8 mouse cellular contexts compared by ENCODE assay signal in the genomic region with DNA sequence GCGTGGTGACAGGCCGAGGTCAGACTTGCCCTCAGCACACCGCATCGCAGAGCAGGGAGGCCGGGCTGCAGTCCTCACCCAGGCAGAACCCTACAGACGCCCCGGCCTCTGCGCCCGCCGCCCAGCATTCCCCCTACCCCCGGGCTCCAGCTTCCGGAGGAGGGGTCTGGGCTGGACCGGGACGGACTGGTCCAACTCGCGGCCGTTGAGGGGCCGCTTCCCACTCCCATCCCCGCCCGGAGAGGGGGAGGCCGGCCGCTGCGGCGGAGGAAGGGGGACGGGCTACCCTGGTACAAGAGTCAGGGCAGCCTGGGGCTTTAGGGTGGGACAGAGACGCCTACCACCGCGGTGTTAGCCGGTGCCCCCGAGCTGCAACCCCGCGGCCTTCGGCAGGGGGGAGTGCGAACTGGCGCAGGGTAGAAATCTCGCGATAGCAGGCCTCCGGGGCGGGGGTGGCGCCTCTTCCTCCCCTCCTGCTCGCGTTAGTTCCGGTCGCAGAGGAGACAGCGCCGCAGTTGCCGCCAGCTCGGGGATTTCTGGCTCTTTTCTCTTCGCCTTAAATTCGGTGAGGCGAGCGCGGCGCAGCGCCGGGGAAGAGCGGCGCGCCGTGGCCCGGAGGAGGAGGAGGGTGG. TPM values are rescaled to one million over a fixed set of nuclear protein-coding genes. Genes with fewer than 3 reads are reported as not detected.
DNase-seq lines count a peak whose midpoint lies in the region; ATAC-seq and TF ChIP-seq lines count a peak whose summit lies in the region.

Bzw1 (plus strand) TSS at position 247 of the 632 bp plus-strand sequence.

- peak within 1 kb of the TSS; percentile 66 for H3K4me2 ChIP-seq in hindbrain, postnatal 0 days (ENCODE audit: low read depth, low read length)

- H3K4me3 ChIP-seq in gastrocnemius, adult 2 months, result peak within 1 kb of the TSS; percentile 90
- H3K4me3 ChIP-seq in hindbrain, postnatal 0 days (ENCODE audit: low read length), result peak within 1 kb of the TSS; percentile 57
- H3K4me3 ChIP-seq in left cerebral cortex, adult 2 months, result peak within 1 kb of the TSS; percentile 96

- H3K9ac ChIP-seq in hindbrain, postnatal 0 days (replicated peaks; ENCODE audit: low read length), result peak within 1 kb of the TSS; percentile 80

- H3K4me1 ChIP-seq in hindbrain, postnatal 0 days (ENCODE audit: insufficient read depth, low read length), result peaks cover 9% of the 10 kb centered on the region; the same call in 1 of the 2 replicates

- peak; percentile 95 for DNase-seq in ZHBTc4 (ENCODE audit: low read depth, low spot score)
- peak; percentile 97 for DNase-seq in gastrocnemius, adult 2 months
- peak; percentile 97 for DNase-seq in hindbrain, postnatal 0 days (ENCODE audit: low spot score)
- DNase-seq in left cerebral cortex, adult 2 months (ENCODE audit: extremely low spot score in 1 of 2, low spot score in 2 of 2), result peak; percentile 91 to 92
- peak; percentile 90 to 92 for DNase-seq in right cerebral cortex, adult 2 months (ENCODE audit: low spot score in 2 of 2)
- DNase-seq in urinary bladder, postnatal 14 days (ENCODE audit: low spot score), result peak; percentile 94

- intact Hi-C loops in gastrocnemius, adult 2 months (cut with DNase I), result no loop called here
- intact Hi-C loops in left cerebral cortex, adult 2 months (cut with DNase I), result loop anchor here (10.0 kb wide), 1 partner anchor 978 kb away; no protein-coding TSS in a partner anchor

- H3K27ac ChIP-seq in gastrocnemius, adult 2 months, result peak within 1 kb of the TSS; percentile 100
- peak within 1 kb of the TSS; percentile 100 for H3K27ac ChIP-seq in hindbrain, postnatal 0 days
- H3K27ac ChIP-seq in left cerebral cortex, adult 2 months, result peak within 1 kb of the TSS; percentile 100

- ATAC-seq in common myeloid progenitor, adult 5-6 weeks (replicated peaks; ENCODE audit: low read depth, poor library complexity, severe bottlenecking), result peak; percentile 87
- peak; percentile 97 for ATAC-seq in hindbrain, postnatal 0 days
- peak; percentile 94 for ATAC-seq in megakaryocyte, adult 5-6 weeks (ENCODE audit: poor library complexity, severe bottlenecking)

- under 1% methylated on average over 45 of the region's 61 CpGs for WGBS in hindbrain, postnatal 0 days

- H3K27me3 ChIP-seq in hindbrain, postnatal 0 days (ENCODE audit: insufficient read depth, low read length), result no peaks in the 10 kb centered on the region

- peaks cover 19% of the 10 kb centered on the region; the same call in 1 of the 2 replicates for H3K36me3 ChIP-seq in hindbrain, postnatal 0 days (ENCODE audit: insufficient read depth, low read length)

- H3K9me3 ChIP-seq in hindbrain, postnatal 0 days (ENCODE audit: low read length), result no peaks in the 10 kb centered on the region

- peak; percentile 15; the same call in 1 of the 2 replicates for TF ChIP-seq CTCF in gastrocnemius, adult 2 months (IDR thresholded peaks at IDR 0.05)
- TF ChIP-seq CTCF in hindbrain, postnatal 0 days (IDR thresholded peaks at IDR 0.05; ENCODE audit: low read depth), result no peak
- TF ChIP-seq CTCF in left cerebral cortex, adult 2 months (IDR thresholded peaks at IDR 0.05), result no peak

RNA-seq across cellular contexts. Expression of gene Bzw1, which starts in this region (rescaled TPM):
- total RNA-seq in common myeloid progenitor, adult 5-6 weeks (2017), result 194 and 196 TPM in 2 replicates
- total RNA-seq in gastrocnemius, adult 2 months (2021), result 10 to 100 TPM; 43.3 to 50.5 TPM
- 160 and 162 TPM in 2 replicates for total RNA-seq in hindbrain, postnatal 0 days (2014; rRNA removed)
- 343 and 352 TPM in 2 replicates for polyA plus RNA-seq in hindbrain, postnatal 0 days (2015; fragmentation: Nextera tagmentation; extraction: Ambion mirVana)
- 100 to 1,000 TPM; 137 to 146 TPM for total RNA-seq in left cerebral cortex, adult 2 months (2021)
- 175 and 183 TPM in 2 replicates for total RNA-seq in megakaryocyte, adult 5-6 weeks (2015)
- 166 and 175 TPM in 2 replicates for total RNA-seq in megakaryocyte, adult 5-6 weeks (2017)

Comparison
In these comparisons a context has a peak if more than half of its experiments do, and no peak if none do; other contexts are left out.
1. Peak in every context shown above with its lines: DNase-seq, ATAC-seq, H3K4me3 ChIP-seq and H3K27ac ChIP-seq.